Mouse (Mus musculus): ENCODE data around the gene Slc10a7. TPM values are rescaled to one million over a fixed set of nuclear protein-coding genes. Genes with fewer than 3 reads are reported as not detected.
"Not testable (repeated sequence)": the region's sequence is repeated elsewhere in the genome, so short reads cannot be mapped to it uniquely, and the experiment has no call there.

Gene Slc10a7
- polyA plus RNA-seq, 1 experiment from 2014 or later, result 22.8 TPM

GRCm38 (mm10) chr8:78703068-78703820 is 194.1 kb downstream of the Slc10a7 start:
- H3K27ac ChIP-seq, result no peak overlapping the region
- 76% methylated on average over 11 of the region's 11 CpGs for WGBS
- no peaks in the 10 kb centered on the region for H3K4me1 ChIP-seq
- peaks cover 40% of the 10 kb centered on the region for H3K36me3 ChIP-seq
- no peak overlapping the region for H3K9ac ChIP-seq
- H3K27me3 ChIP-seq, result no peaks in the 10 kb centered on the region
- no peak overlapping the region for H3K4me3 ChIP-seq
- H3K4me2 ChIP-seq (replicated peaks), result no peak overlapping the region
- ATAC-seq (ENCODE audit: low FRiP score, low read depth), result no peak
- H3K9me3 ChIP-seq, result no peaks in the 10 kb centered on the region

- ATAC-seq (ENCODE audit: low FRiP score, low read depth), result no peak
- Histone ChIP-seq H3K27me3 (no peaks in the 10 kb centered on the region), H3K9me3 (no peaks in the 10 kb centered on the region), H3K27ac (no peak overlapping the region), H3K4me3 (no peak overlapping the region), H3K4me1 (no peaks in the 10 kb centered on the region), H3K36me3 (peaks cover 18% of the 10 kb centered on the region), H3K9ac (no peak overlapping the region), H3K4me2 (replicated peaks) (no peak overlapping the region)
- WGBS, result 46% methylated on average over 9 of the region's 9 CpGs
These were observed 196.8 kb downstream of the Slc10a7 start for GRCm38 (mm10) chr8:78705980-78706379.

- 62% methylated on average over 11 of the region's 11 CpGs for WGBS
- no peak for ATAC-seq (ENCODE audit: low FRiP score, low read depth)
- Histone ChIP-seq H3K27ac (no peak overlapping the region), H3K36me3 (peaks cover 4% of the 10 kb centered on the region; the same call in 1 of the 2 replicates), H3K4me3 (no peak overlapping the region), H3K9ac (no peak overlapping the region), H3K27me3 (no peaks in the 10 kb centered on the region), H3K9me3 (no peaks in the 10 kb centered on the region), H3K4me1 (0 out of 2 replicates have a peak, but pooled peaks cover 3% of the 10 kb centered on the region), H3K4me2 (replicated peaks) (no peak overlapping the region)
These were observed 200.9 kb downstream of the Slc10a7 start for GRCm38 (mm10) chr8:78709948-78710644.

GRCm38 (mm10) chr8:78710961-78711360 is 201.8 kb downstream of the Slc10a7 start:
- Histone ChIP-seq H3K9ac (no peak overlapping the region), H3K4me1 (0 out of 2 replicates have a peak, but pooled peaks cover 3% of the 10 kb centered on the region), H3K27me3 (no peaks in the 10 kb centered on the region), H3K9me3 (no peaks in the 10 kb centered on the region), H3K4me2 (replicated peaks) (no peak overlapping the region), H3K36me3 (peaks cover 4% of the 10 kb centered on the region; the same call in 1 of the 2 replicates), H3K27ac (no peak overlapping the region), H3K4me3 (no peak overlapping the region)
- WGBS, result 92% methylated on average over 10 of the region's 10 CpGs
- ATAC-seq (ENCODE audit: low FRiP score, low read depth), result no peak

- H3K27ac ChIP-seq, result no peak overlapping the region
- H3K4me2 ChIP-seq (replicated peaks), result no peak overlapping the region
- H3K9me3 ChIP-seq, result peaks cover 6% of the 10 kb centered on the region; the same call in 1 of the 2 replicates
- H3K4me3 ChIP-seq, result no peak overlapping the region
- 74% methylated on average over 4 of the region's 4 CpGs for WGBS
- H3K9ac ChIP-seq, result no peak overlapping the region
- no peak for ATAC-seq (ENCODE audit: low FRiP score, low read depth)
- peaks cover 12% of the 10 kb centered on the region for H3K36me3 ChIP-seq
- H3K27me3 ChIP-seq, result no peaks in the 10 kb centered on the region
- H3K4me1 ChIP-seq, result peaks cover 9% of the 10 kb centered on the region; the same call in 1 of the 2 replicates
These were observed 205.7 kb downstream of the Slc10a7 start for GRCm38 (mm10) chr8:78714880-78715279.

GRCm38 (mm10) chr8:78716546-78716945 is 207.4 kb downstream of the Slc10a7 start:
- no peak overlapping the region for H3K4me2 ChIP-seq (replicated peaks)
- H3K4me1 ChIP-seq, result peaks cover 13% of the 10 kb centered on the region; the same call in 1 of the 2 replicates
- ATAC-seq (ENCODE audit: low FRiP score, low read depth), result no peak
- H3K4me3 ChIP-seq, result no peak overlapping the region
- no peak overlapping the region for H3K27ac ChIP-seq
- peaks cover 6% of the 10 kb centered on the region; the same call in 1 of the 2 replicates for H3K9me3 ChIP-seq
- H3K36me3 ChIP-seq, result peaks cover 14% of the 10 kb centered on the region
- no peak overlapping the region for H3K9ac ChIP-seq
- WGBS, result 91% methylated on average over 7 of the region's 7 CpGs
- H3K27me3 ChIP-seq, result no peaks in the 10 kb centered on the region

- H3K4me3 ChIP-seq; ATAC-seq (ENCODE audit: low FRiP score, low read depth); H3K27me3 ChIP-seq; H3K9me3 ChIP-seq; H3K4me2 ChIP-seq (replicated peaks); H3K9ac ChIP-seq; H3K27ac ChIP-seq: not testable (repeated sequence)
- H3K4me1 ChIP-seq, result peaks cover 13% of the 10 kb centered on the region; the same call in 1 of the 2 replicates
- H3K36me3 ChIP-seq, result peaks cover 14% of the 10 kb centered on the region
- 87% methylated on average over 10 of the region's 10 CpGs for WGBS
These were observed 208.0 kb downstream of the Slc10a7 start for GRCm38 (mm10) chr8:78717191-78717590.

- no peaks in the 10 kb centered on the region for H3K27me3 ChIP-seq
- no peak overlapping the region for H3K9ac ChIP-seq
- H3K4me1 ChIP-seq, result peaks cover 10% of the 10 kb centered on the region; the same call in 1 of the 2 replicates
- WGBS, result 80% methylated on average over 10 of the region's 10 CpGs
- no peak overlapping the region for H3K4me2 ChIP-seq (replicated peaks)
- H3K27ac ChIP-seq, result no peak overlapping the region
- ATAC-seq (ENCODE audit: low FRiP score, low read depth), result no peak
- H3K9me3 ChIP-seq, result peaks cover 6% of the 10 kb centered on the region; the same call in 1 of the 2 replicates
- no peak overlapping the region for H3K4me3 ChIP-seq
- peaks cover 14% of the 10 kb centered on the region for H3K36me3 ChIP-seq
These were observed 210.3 kb downstream of the Slc10a7 start for GRCm38 (mm10) chr8:78719279-78720040.

- Histone ChIP-seq H3K9ac (no peak overlapping the region), H3K27ac (no peak overlapping the region), H3K9me3 (peaks cover 6% of the 10 kb centered on the region; the same call in 1 of the 2 replicates), H3K36me3 (peaks cover 14% of the 10 kb centered on the region), H3K4me2 (replicated peaks) (no peak overlapping the region), H3K4me3 (no peak overlapping the region), H3K27me3 (no peaks in the 10 kb centered on the region), H3K4me1 (peaks cover 10% of the 10 kb centered on the region; the same call in 1 of the 2 replicates)
- ATAC-seq (ENCODE audit: low FRiP score, low read depth), result no peak
- WGBS, result 53% methylated on average over 8 of the region's 8 CpGs
These were observed 210.9 kb downstream of the Slc10a7 start for GRCm38 (mm10) chr8:78720041-78720414.

GRCm38 (mm10) chr8:78721576-78721975 is 212.4 kb downstream of the Slc10a7 start:
- H3K4me3 ChIP-seq, result no peak overlapping the region
- 93% methylated on average over 5 of the region's 5 CpGs for WGBS
- H3K4me1 ChIP-seq, result peaks cover 10% of the 10 kb centered on the region; the same call in 1 of the 2 replicates
- no peaks in the 10 kb centered on the region for H3K27me3 ChIP-seq
- H3K36me3 ChIP-seq, result peaks cover 14% of the 10 kb centered on the region
- peaks cover 6% of the 10 kb centered on the region; the same call in 1 of the 2 replicates for H3K9me3 ChIP-seq
- no peak overlapping the region for H3K27ac ChIP-seq
- no peak for ATAC-seq (ENCODE audit: low FRiP score, low read depth)
- no peak overlapping the region for H3K4me2 ChIP-seq (replicated peaks)
- H3K9ac ChIP-seq, result no peak overlapping the region

- no peak for ATAC-seq (ENCODE audit: low FRiP score, low read depth)
- Histone ChIP-seq H3K27ac (no peak overlapping the region), H3K4me3 (no peak overlapping the region), H3K4me2 (replicated peaks) (no peak overlapping the region), H3K9ac (no peak overlapping the region), H3K4me1 (peaks cover 10% of the 10 kb centered on the region; the same call in 1 of the 2 replicates), H3K27me3 (no peaks in the 10 kb centered on the region), H3K9me3 (peaks cover 6% of the 10 kb centered on the region; the same call in 1 of the 2 replicates), H3K36me3 (peaks cover 14% of the 10 kb centered on the region)
- WGBS, result 85% methylated on average over 7 of the region's 7 CpGs
These were observed 213.1 kb downstream of the Slc10a7 start for GRCm38 (mm10) chr8:78722201-78722600.
